Mouse (Mus musculus) heart, adult 10 weeks (tissue): Measurements from ENCODE around the gene Tdgf1. TPM values are rescaled to one million over a fixed set of nuclear protein-coding genes. Genes with fewer than 3 reads are reported as not detected.

Source experiments
- polyA plus RNA-seq: library from polyadenylated mRNA; stranded (reverse); fragments of 350-450 nt; fragmentation: Illumina TruSeq; extraction: RNeasy Lipid Tissue Mini Kit (QIAGEN cat#74804); gene quantifications from one replicate; pipeline ENCODE4 v1.2.3, GENCODE M21; 2014; ENCODE audit warnings: low read depth, low replicate concordance

The Tdgf1 gene
- polyA plus RNA-seq = not detected

GRCm38 (mm10) chr9:110945926-110946325 is at the start of gene Tdgf1:
Gene Tdgf1 (minus strand): TSS chr9:110946158.

DNA sequence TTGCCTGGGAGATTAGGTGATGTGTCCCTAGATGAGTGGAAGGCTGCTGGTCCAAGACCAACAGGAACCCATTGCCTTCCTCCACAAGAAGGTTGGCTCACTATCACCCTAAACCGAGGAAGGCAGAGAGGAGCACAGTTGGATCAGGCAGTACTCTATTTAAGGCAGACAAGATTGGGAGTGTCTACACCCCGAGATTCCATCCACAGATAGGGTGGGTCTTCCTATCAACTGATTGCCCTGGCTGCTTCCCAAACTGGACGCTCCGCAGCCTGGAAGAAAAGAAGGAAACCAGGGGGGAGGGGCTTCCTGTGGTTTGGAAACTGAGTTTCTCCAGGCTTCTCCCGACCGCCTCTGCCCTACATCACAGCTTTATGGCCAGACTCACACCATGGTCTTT is 44.2 kb upstream of the Tdgf1 start, which contains the start of gene Rtp3:
Gene Rtp3, minus strand, starts transcription at position 380 of the 400 bp plus-strand sequence.

DNA sequence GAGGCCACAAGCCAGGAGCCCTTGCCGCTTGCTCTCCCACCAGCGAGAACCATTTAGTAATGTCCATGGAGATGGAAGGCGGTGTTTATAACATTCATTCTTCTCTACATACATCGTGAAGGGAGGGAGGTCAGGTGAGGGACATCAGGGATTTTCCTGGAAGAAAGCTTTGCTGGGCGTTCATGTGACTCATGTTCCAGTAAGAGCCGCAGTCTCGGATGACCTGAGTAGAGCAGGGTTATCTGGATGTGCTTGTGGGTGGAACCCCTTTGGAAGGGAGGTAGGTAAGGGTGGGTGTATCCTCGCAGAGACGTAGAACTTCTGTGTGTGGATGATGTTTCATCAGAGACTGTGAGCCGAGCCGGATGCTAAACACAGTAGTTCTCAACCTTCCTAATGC is 5.4 kb upstream of the Tdgf1 start, which contains the start of gene Lrrc2:
Gene Lrrc2, plus strand, starts transcription at position 149 of the 400 bp plus-strand sequence.

GRCm38 (mm10) chr9:110916786-110917185 is 29.2 kb downstream of the Tdgf1 start, which contains the start of gene Fam240a:
Gene Fam240a (minus strand): TSS chr9:110916861.

Other genes starting within 250 kb of the Tdgf1 start
- 10,021 TPM for gene Myl3, start 204.3 kb downstream of the Tdgf1 start, polyA plus RNA-seq
- 7.8 TPM for gene Pth1r, start 199.0 kb downstream of the Tdgf1 start, polyA plus RNA-seq
- gene Prss42, start 148.0 kb downstream of the Tdgf1 start, polyA plus RNA-seq = not detected
- not detected for gene Prss44, start 132.2 kb downstream of the Tdgf1 start, polyA plus RNA-seq
- gene Prss43, start 119.5 kb downstream of the Tdgf1 start, polyA plus RNA-seq = not detected
- not detected for gene Prss45, start 111.6 kb downstream of the Tdgf1 start, polyA plus RNA-seq
- gene Prss46, start 101.7 kb downstream of the Tdgf1 start, polyA plus RNA-seq = not detected
- gene Prss50, start 88.2 kb downstream of the Tdgf1 start, polyA plus RNA-seq = not detected
- 16.9 TPM for gene Als2cl, start 66.3 kb downstream of the Tdgf1 start, polyA plus RNA-seq
- 2.2 TPM for gene Tmie, start 66.0 kb downstream of the Tdgf1 start, polyA plus RNA-seq
- gene Fam240a, start 29.3 kb downstream of the Tdgf1 start, polyA plus RNA-seq = not detected
- 288 TPM for gene Lrrc2, start 5.4 kb upstream of the Tdgf1 start, polyA plus RNA-seq
- 5.5 TPM for gene Rtp3, start 44.4 kb upstream of the Tdgf1 start, polyA plus RNA-seq
- not detected for gene Ltf, start 73.1 kb upstream of the Tdgf1 start, polyA plus RNA-seq
- gene Ccrl2, start 111.4 kb upstream of the Tdgf1 start, polyA plus RNA-seq = 16.8 TPM
- 114 TPM for gene Lrrfip2, start 171.4 kb upstream of the Tdgf1 start, polyA plus RNA-seq